Comparison of ENCODE assay signal across 8 mouse cellular contexts in genomic region chr5:148994311-148994705, GRCm38 (mm10). TPM values are rescaled to one million over a fixed set of nuclear protein-coding genes. Genes with fewer than 3 reads are reported as not detected.
DNase-seq lines count a peak whose midpoint lies in the region; ATAC-seq and TF ChIP-seq lines count a peak whose summit lies in the region.

No protein-coding gene starts in this region.

- H3K4me1 ChIP-seq in embryonic facial prominence, embryonic 15.5 days, result peaks cover 32% of the 10 kb centered on the region
- H3K4me1 ChIP-seq in intestine, embryonic 16.5 days (ENCODE audit: control insufficient read depth, insufficient read depth, low read length), result peaks cover 14% of the 10 kb centered on the region
- H3K4me1 ChIP-seq in neural tube, embryonic 12.5 days, result peaks cover 17% of the 10 kb centered on the region

- peak overlapping the region; percentile 59 for H3K4me3 ChIP-seq in left cerebral cortex, adult 2 months
- H3K4me3 ChIP-seq in embryonic facial prominence, embryonic 15.5 days (replicated peaks), result peak overlapping the region; percentile 50
- H3K4me3 ChIP-seq in intestine, embryonic 16.5 days (ENCODE audit: low read length), result peak overlapping the region; percentile 62
- H3K4me3 ChIP-seq in neural tube, embryonic 12.5 days, result peak overlapping the region; percentile 50

- no peaks in the 10 kb centered on the region for H3K27me3 ChIP-seq in embryonic facial prominence, embryonic 15.5 days
- no peaks in the 10 kb centered on the region for H3K27me3 ChIP-seq in intestine, embryonic 16.5 days (replicated peaks; ENCODE audit: control insufficient read depth, insufficient read depth, low read length)
- H3K27me3 ChIP-seq in neural tube, embryonic 12.5 days (replicated peaks), result no peaks in the 10 kb centered on the region

- peak overlapping the region; percentile 97 for H3K27ac ChIP-seq in left cerebral cortex, adult 2 months
- H3K27ac ChIP-seq in embryonic facial prominence, embryonic 15.5 days (replicated peaks), result peak overlapping the region; percentile 95
- peak overlapping the region; percentile 95 for H3K27ac ChIP-seq in intestine, embryonic 16.5 days (ENCODE audit: low read length)
- peak overlapping the region; percentile 87; the same call in 1 of the 2 replicates for H3K27ac ChIP-seq in neural tube, embryonic 12.5 days

- no peak for ATAC-seq in embryonic facial prominence, embryonic 15.5 days (ENCODE audit: insufficient number of reproducible peaks, low FRiP score, low TSS enrichment, low read depth)
- 0 out of 2 replicates have a peak, but pooled peaks have one; percentile 7 for ATAC-seq in intestine, embryonic 16.5 days
- no peak; the same call in 1 of the 2 replicates for ATAC-seq in neural tube, embryonic 12.5 days (ENCODE audit: low FRiP score, low read depth)

- H3K9ac ChIP-seq in embryonic facial prominence, embryonic 15.5 days, result peak overlapping the region; percentile 33
- peak overlapping the region; percentile 80 for H3K9ac ChIP-seq in intestine, embryonic 16.5 days (ENCODE audit: low read depth, low read length)
- peak overlapping the region; percentile 69 for H3K9ac ChIP-seq in neural tube, embryonic 12.5 days

- WGBS in embryonic facial prominence, embryonic 15.5 days, result 28% methylated on average over 7 of the region's 7 CpGs
- WGBS in intestine, embryonic 16.5 days, result 17% methylated on average over 7 of the region's 7 CpGs
- 36% methylated on average over 7 of the region's 7 CpGs for WGBS in neural tube, embryonic 12.5 days

- TF ChIP-seq CTCF in left cerebral cortex, adult 2 months (IDR thresholded peaks at IDR 0.05), result no peak

- no peaks in the 10 kb centered on the region for H3K9me3 ChIP-seq in embryonic facial prominence, embryonic 15.5 days (replicated peaks)
- H3K9me3 ChIP-seq in intestine, embryonic 16.5 days (ENCODE audit: control insufficient read depth, low read length), result 0 out of 2 replicates have a peak, but pooled peaks cover 2% of the 10 kb centered on the region
- peaks cover 12% of the 10 kb centered on the region; the same call in 1 of the 2 replicates for H3K9me3 ChIP-seq in neural tube, embryonic 12.5 days

- peak overlapping the region; percentile 69 for H3K4me2 ChIP-seq in embryonic facial prominence, embryonic 15.5 days (replicated peaks)
- H3K4me2 ChIP-seq in intestine, embryonic 16.5 days (ENCODE audit: low read depth, low read length), result peak overlapping the region; percentile 83
- peak overlapping the region; percentile 70 for H3K4me2 ChIP-seq in neural tube, embryonic 12.5 days (replicated peaks)

- intact Hi-C loops in left cerebral cortex, adult 2 months (cut with DNase I), result loop anchor here (2.0 kb wide), 2 partner anchors 30 to 56 kb away; no protein-coding TSS in a partner anchor
- intact Hi-C loops in left cerebral cortex, postnatal 10 days (cut with DNase I), result no loop called here
- intact Hi-C loops in left cerebral cortex, postnatal 14 days (cut with DNase I), result no loop called here

- H3K36me3 ChIP-seq in embryonic facial prominence, embryonic 15.5 days, result peaks cover 12% of the 10 kb centered on the region
- no peaks in the 10 kb centered on the region for H3K36me3 ChIP-seq in intestine, embryonic 16.5 days (ENCODE audit: control insufficient read depth, insufficient read depth, low read length)
- no peaks in the 10 kb centered on the region; the same call in 1 of the 2 replicates for H3K36me3 ChIP-seq in neural tube, embryonic 12.5 days

- DNase-seq in left cerebral cortex, adult 2 months (ENCODE audit: extremely low spot score in 1 of 2, low spot score in 2 of 2), result no peak
- no peak for DNase-seq in left cerebral cortex, postnatal 10 days (ENCODE audit: extremely low spot score in 1 of 2, low spot score in 2 of 2)
- DNase-seq in left cerebral cortex, postnatal 14 days (ENCODE audit: low spot score in 2 of 2), result no peak
- no peak for DNase-seq in ovary, postnatal 36 days (ENCODE audit: low spot score)
- no peak for DNase-seq in adrenal gland, postnatal 25 days

RNA-seq across cellular contexts. Expression of gene Gm42791, which starts 0.6 kb away (rescaled TPM):
- 10 to 100 TPM; 34.0 to 39.1 TPM for total RNA-seq in left cerebral cortex, adult 2 months (2021)
- 10 to 100 TPM in 1 of 2 experiments, 1 to 10 TPM in 1; 6.0 to 18.1 TPM for total RNA-seq in left cerebral cortex, postnatal 10 days (2021)
- polyA plus RNA-seq in embryonic facial prominence, embryonic 15.5 days (2015; fragmentation: Nextera tagmentation; extraction: Ambion mirVana), result 1.6 and 2.3 TPM in 2 replicates
- 0.80 and 1.0 TPM in 2 replicates for polyA plus RNA-seq in intestine, embryonic 16.5 days (2015; fragmentation: Nextera tagmentation; extraction: Ambion mirVana)
- polyA plus RNA-seq in neural tube, embryonic 12.5 days (2016; fragmentation: Nextera tagmentation; extraction: Ambion mirVana), result 2.6 and 3.6 TPM in 2 replicates
- total RNA-seq in left cerebral cortex, postnatal 14 days (2021), result 10 to 100 TPM; 16.6 to 17.8 TPM
- 6.7 and 7.4 TPM in 2 replicates for total RNA-seq in adrenal gland, postnatal 25 days (2021)
